Mouse (Mus musculus): Measurements from ENCODE around the gene Mical1. TPM values are rescaled to one million over a fixed set of nuclear protein-coding genes. Genes with fewer than 3 reads are reported as not detected.

Gene Mical1
- total RNA-seq, 4 experiments from 2014 or later: 2.2 to 4.0 (median 3.5) TPM

DNA sequence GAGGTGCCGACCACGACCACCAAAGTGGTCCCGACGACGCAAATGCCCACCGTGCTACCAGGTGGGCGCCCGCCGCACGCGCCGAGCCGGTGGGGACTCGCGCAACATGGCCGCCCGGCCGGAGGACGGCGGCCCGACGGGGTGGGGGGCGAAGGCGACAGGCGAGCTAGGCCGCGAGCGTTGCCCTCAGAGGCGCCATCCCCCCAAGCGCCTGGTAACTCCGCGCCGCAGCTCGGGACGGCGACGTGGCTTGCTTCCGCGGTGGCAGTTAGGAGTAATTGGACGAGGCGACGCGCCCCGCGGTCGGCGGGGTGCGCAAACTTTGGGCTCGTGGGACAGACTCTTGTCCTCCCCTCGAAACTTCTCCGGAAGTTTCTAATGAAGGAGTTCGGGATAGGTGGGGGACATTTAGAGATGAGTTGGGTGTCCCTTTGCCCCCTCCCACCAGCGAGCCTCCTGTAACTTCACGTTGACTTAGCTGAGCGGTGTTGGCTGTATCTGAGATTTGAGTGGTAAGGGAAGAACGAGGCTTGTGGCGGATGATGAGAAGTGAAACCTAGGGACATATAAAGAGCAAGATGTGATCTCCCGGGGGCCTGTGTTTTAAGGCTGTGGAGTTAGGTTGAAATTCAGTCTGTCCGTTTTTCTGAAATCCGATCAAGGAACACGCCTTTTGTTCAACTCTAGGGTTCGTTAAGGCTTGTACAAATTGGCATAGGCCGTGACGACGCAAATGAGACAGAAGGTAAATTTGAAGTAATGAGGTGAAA is 43.7 kb downstream of the Mical1 start:
- DNase-seq (ENCODE audit: low spot score in 2 of 2): peak; percentile 18 to 44

DNA sequence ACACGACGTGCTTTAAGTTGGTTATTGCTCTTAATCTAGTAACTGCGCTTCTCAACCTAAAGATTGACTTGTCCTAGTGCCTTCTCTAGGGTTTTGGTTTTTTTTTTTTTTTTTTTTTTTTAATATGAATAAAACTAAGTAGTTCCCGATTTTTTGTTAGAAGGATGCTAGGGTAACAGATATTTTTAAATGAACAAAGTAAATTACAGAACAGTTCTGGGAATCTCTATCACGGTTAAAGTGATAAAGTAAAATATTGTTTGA is 44.2 kb downstream of the Mical1 start:
- DNase-seq (ENCODE audit: low spot score in 2 of 2): no peak

DNA sequence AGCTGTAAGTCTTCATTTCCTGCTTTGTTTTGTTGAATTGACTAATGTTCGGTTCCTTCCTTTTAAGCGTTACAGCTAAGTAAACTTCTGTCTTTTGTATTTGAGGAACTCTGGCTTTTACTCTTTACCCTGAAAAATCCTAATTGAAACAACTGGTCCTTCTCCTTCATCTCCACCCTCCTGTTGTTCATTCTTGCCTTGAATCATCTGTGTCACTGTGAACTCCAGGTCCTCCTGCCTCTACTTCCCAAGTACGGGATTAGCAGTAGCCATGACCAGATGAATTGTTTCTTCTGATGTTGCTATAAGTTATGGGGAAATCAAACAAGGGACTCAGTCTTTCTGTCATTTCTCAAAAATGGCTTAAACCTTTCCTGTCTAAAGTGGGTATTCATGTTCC is 47.3 kb downstream of the Mical1 start:
- no peak for DNase-seq (ENCODE audit: low spot score in 2 of 2)

DNA sequence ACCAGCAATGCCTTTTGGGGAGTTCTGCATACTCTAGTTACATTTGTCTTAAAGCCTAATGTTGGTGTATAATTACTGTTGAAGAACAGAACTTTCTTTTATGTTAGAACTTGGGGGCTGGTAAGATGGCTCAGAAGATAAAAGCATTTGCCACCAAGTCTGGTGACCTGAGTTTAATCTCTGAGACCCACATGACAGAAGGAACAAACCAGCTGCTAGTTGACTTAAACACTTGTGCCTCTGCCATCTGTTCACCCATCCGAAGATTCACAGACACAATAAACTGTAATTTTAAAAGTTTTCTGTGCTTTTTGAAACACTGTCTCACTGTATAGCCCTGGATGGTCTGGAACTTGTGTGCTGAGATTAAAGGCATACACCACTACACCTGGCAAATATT is 49.6 kb downstream of the Mical1 start:
- DNase-seq (ENCODE audit: low spot score in 2 of 2): no peak

DNA sequence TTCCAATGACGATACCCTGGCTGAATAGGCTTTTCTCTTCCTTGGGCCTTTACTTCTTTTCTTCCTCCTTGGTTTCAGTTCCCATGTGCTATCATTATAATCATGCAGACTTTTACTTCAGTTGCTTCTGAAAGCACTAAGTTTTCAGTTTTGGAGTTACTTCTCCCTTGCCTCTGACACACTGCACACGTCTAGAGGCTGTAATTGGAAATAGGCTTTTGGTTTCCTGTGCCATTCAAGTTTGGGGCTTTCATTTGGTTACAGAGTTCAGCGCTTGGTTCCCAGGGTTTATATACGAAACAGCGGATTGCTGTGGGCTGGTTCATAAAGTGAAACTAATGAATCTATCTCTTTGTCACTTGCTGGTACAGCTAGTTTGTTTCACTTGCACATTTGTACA is 53.9 kb downstream of the Mical1 start:
- no peak for DNase-seq (ENCODE audit: low spot score in 2 of 2)

DNA sequence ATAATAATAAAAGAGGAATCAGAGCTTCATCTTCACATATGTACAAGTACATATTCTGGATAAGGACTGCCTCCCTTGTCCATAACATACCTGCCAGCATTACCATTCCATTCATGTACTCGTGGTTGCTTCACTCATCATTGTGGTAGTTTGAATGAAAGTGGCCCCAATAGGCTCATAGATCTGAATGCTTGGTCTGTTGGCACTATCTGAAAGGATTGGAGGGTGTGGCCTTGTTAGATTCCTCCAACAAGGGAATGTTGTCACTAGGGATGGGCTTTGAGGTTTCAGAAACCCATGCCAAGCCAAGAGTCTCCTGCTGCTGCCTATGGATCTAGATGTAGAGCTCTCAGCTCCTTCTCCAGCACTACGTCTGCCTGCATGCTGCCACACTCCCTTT is 59.9 kb downstream of the Mical1 start:
- no peak for DNase-seq (ENCODE audit: low spot score in 2 of 2)

Other genes with a start within 250 kb of the Mical1 start
- 1 to 10 TPM; 6.8 to 7.8 (median 7.0) TPM for gene Fig4, start 173.1 kb upstream of the Mical1 start, total RNA-seq (2022)
- not detected for gene Ak9, start 172.3 kb upstream of the Mical1 start, total RNA-seq (2022)
- gene Zbtb24, start 25.9 kb upstream of the Mical1 start, total RNA-seq (2022): 1 to 10 TPM; 4.0 to 6.4 (median 4.7) TPM
- 1 to 10 TPM; 6.8 to 10.0 (median 9.5) TPM for gene Smpd2, start 14.1 kb downstream of the Mical1 start, total RNA-seq (2022)
- not detected for gene Ppil6, start 14.1 kb downstream of the Mical1 start, total RNA-seq (2022)
- 100 to 1,000 TPM; 129 to 163 (median 141) TPM for gene Cd164, start 43.1 kb downstream of the Mical1 start, total RNA-seq (2022)
- under 1 TPM; 0.63 to 0.92 (median 0.80) TPM for gene Ccdc162, start 240.3 kb downstream of the Mical1 start, total RNA-seq (2022)

Measured in gastrocnemius, adult 8-10 months (tissue).